Mouse (Mus musculus): ENCODE data around the gene Crlf1. TPM values are rescaled to one million over a fixed set of nuclear protein-coding genes. Genes with fewer than 3 reads are reported as not detected.

Gene Crlf1
- polyA plus RNA-seq, 1 experiment: 0.70 TPM

GRCm38 (mm10) chr8:70476333-70477268, 16.4 kb upstream of the Crlf1 start, which contains the start of gene Klhl26:
Gene Klhl26, minus strand, starts transcription at chr8:70476968.
- Histone ChIP-seq H3K4me1 (replicated peaks; ENCODE audit: control insufficient read depth, insufficient read depth, low read length) (peaks cover 16% of the 10 kb centered on the region), H3K36me3 (ENCODE audit: control insufficient read depth, insufficient read depth, low read length) (no peaks in the 10 kb centered on the region), H3K27me3 (ENCODE audit: control insufficient read depth, insufficient read depth, low read length) (0 out of 2 replicates have a peak, but pooled peaks cover 3% of the 10 kb centered on the region), H3K27ac (ENCODE audit: control insufficient read depth, insufficient read depth, low read length) (no peak within 1 kb of the TSS), H3K4me3 (ENCODE audit: control insufficient read depth, insufficient read depth, low read length) (peak within 1 kb of the TSS; percentile 80)
- under 1% methylated on average over 53 of the region's 53 CpGs for WGBS
- TF ChIP-seq CTCF (IDR thresholded peaks at IDR 0.05; ENCODE audit: borderline replicate concordance, control insufficient read depth, extremely low read depth, insufficient read depth, low read length, poor library complexity) (no peak), POLR2A (IDR thresholded peaks at IDR 0.05; ENCODE audit: control insufficient read depth, extremely low read depth, insufficient read depth, low read length, poor library complexity) (0 out of 2 replicates have a peak, but pooled peaks have one; percentile 31)
- peak; percentile 94 for DNase-seq

GRCm38 (mm10) chr8:70477269-70477982, 15.5 kb upstream of the Crlf1 start:
- 28% methylated on average over 21 of the region's 21 CpGs for WGBS
- Histone ChIP-seq H3K27ac (ENCODE audit: control insufficient read depth, insufficient read depth, low read length) (no peak overlapping the region), H3K4me3 (ENCODE audit: control insufficient read depth, insufficient read depth, low read length) (peak overlapping the region; percentile 80), H3K27me3 (ENCODE audit: control insufficient read depth, insufficient read depth, low read length) (peaks cover 3% of the 10 kb centered on the region; the same call in 1 of the 2 replicates), H3K4me1 (replicated peaks; ENCODE audit: control insufficient read depth, insufficient read depth, low read length) (peaks cover 16% of the 10 kb centered on the region), H3K36me3 (ENCODE audit: control insufficient read depth, insufficient read depth, low read length) (no peaks in the 10 kb centered on the region)
- DNase-seq: no peak
- TF ChIP-seq CTCF (IDR thresholded peaks at IDR 0.05; ENCODE audit: borderline replicate concordance, control insufficient read depth, extremely low read depth, insufficient read depth, low read length, poor library complexity): no peak
- TF ChIP-seq POLR2A (IDR thresholded peaks at IDR 0.05; ENCODE audit: control insufficient read depth, extremely low read depth, insufficient read depth, low read length, poor library complexity): no peak

- no peaks in the 10 kb centered on the region for H3K36me3 ChIP-seq (ENCODE audit: control insufficient read depth, insufficient read depth, low read length)
- WGBS: 82% methylated on average over 3 of the region's 3 CpGs
- H3K27me3 ChIP-seq (ENCODE audit: control insufficient read depth, insufficient read depth, low read length): peaks cover 5% of the 10 kb centered on the region; the same call in 1 of the 2 replicates
- H3K4me3 ChIP-seq (ENCODE audit: control insufficient read depth, insufficient read depth, low read length): no peak overlapping the region
- TF ChIP-seq CTCF (IDR thresholded peaks at IDR 0.05; ENCODE audit: borderline replicate concordance, control insufficient read depth, extremely low read depth, insufficient read depth, low read length, poor library complexity): no peak
- no peak for TF ChIP-seq POLR2A (IDR thresholded peaks at IDR 0.05; ENCODE audit: control insufficient read depth, extremely low read depth, insufficient read depth, low read length, poor library complexity)
- no peak overlapping the region for H3K27ac ChIP-seq (ENCODE audit: control insufficient read depth, insufficient read depth, low read length)
- no peak for DNase-seq
- peaks cover 8% of the 10 kb centered on the region for H3K4me1 ChIP-seq (replicated peaks; ENCODE audit: control insufficient read depth, insufficient read depth, low read length)
These were observed 11.1 kb upstream of the Crlf1 start for GRCm38 (mm10) chr8:70481908-70482307.

GRCm38 (mm10) chr8:70482943-70483342, 10.0 kb upstream of the Crlf1 start:
- H3K4me1 ChIP-seq (replicated peaks; ENCODE audit: control insufficient read depth, insufficient read depth, low read length): peaks cover 4% of the 10 kb centered on the region
- H3K4me3 ChIP-seq (ENCODE audit: control insufficient read depth, insufficient read depth, low read length): no peak overlapping the region
- WGBS: 89% methylated on average over 2 of the region's 2 CpGs
- peaks cover 7% of the 10 kb centered on the region; the same call in 1 of the 2 replicates for H3K27me3 ChIP-seq (ENCODE audit: control insufficient read depth, insufficient read depth, low read length)
- H3K36me3 ChIP-seq (ENCODE audit: control insufficient read depth, insufficient read depth, low read length): no peaks in the 10 kb centered on the region
- no peak for TF ChIP-seq CTCF (IDR thresholded peaks at IDR 0.05; ENCODE audit: borderline replicate concordance, control insufficient read depth, extremely low read depth, insufficient read depth, low read length, poor library complexity)
- no peak for TF ChIP-seq POLR2A (IDR thresholded peaks at IDR 0.05; ENCODE audit: control insufficient read depth, extremely low read depth, insufficient read depth, low read length, poor library complexity)
- H3K27ac ChIP-seq (ENCODE audit: control insufficient read depth, insufficient read depth, low read length): no peak overlapping the region
- no peak for DNase-seq

GRCm38 (mm10) chr8:70486191-70486681, 6.7 kb upstream of the Crlf1 start:
- Histone ChIP-seq H3K4me1 (replicated peaks; ENCODE audit: control insufficient read depth, insufficient read depth, low read length) (peaks cover 18% of the 10 kb centered on the region), H3K36me3 (ENCODE audit: control insufficient read depth, insufficient read depth, low read length) (no peaks in the 10 kb centered on the region), H3K4me3 (ENCODE audit: control insufficient read depth, insufficient read depth, low read length) (no peak overlapping the region), H3K27ac (ENCODE audit: control insufficient read depth, insufficient read depth, low read length) (no peak overlapping the region), H3K27me3 (ENCODE audit: control insufficient read depth, insufficient read depth, low read length) (peaks cover 27% of the 10 kb centered on the region)
- DNase-seq: no peak
- TF ChIP-seq POLR2A (IDR thresholded peaks at IDR 0.05; ENCODE audit: control insufficient read depth, extremely low read depth, insufficient read depth, low read length, poor library complexity) (no peak), CTCF (IDR thresholded peaks at IDR 0.05; ENCODE audit: borderline replicate concordance, control insufficient read depth, extremely low read depth, insufficient read depth, low read length, poor library complexity) (no peak)
- WGBS: 80% methylated on average over 7 of the region's 7 CpGs

GRCm38 (mm10) chr8:70486941-70487520, 5.9 kb upstream of the Crlf1 start, which contains the start of gene Tmem59l:
Gene Tmem59l, minus strand, starts transcription at chr8:70487358.
- H3K4me1 ChIP-seq (replicated peaks; ENCODE audit: control insufficient read depth, insufficient read depth, low read length): peaks cover 18% of the 10 kb centered on the region

More at GRCm38 (mm10) chr8:70486941-70487520, 5.9 kb upstream of the Crlf1 start, which contains the start of gene Tmem59l:
- 52% methylated on average over 33 of the region's 33 CpGs for WGBS
- peaks cover 34% of the 10 kb centered on the region for H3K27me3 ChIP-seq (ENCODE audit: control insufficient read depth, insufficient read depth, low read length)
- no peak within 1 kb of the TSS for H3K27ac ChIP-seq (ENCODE audit: control insufficient read depth, insufficient read depth, low read length)
- TF ChIP-seq CTCF (IDR thresholded peaks at IDR 0.05; ENCODE audit: borderline replicate concordance, control insufficient read depth, extremely low read depth, insufficient read depth, low read length, poor library complexity) (no peak), POLR2A (IDR thresholded peaks at IDR 0.05; ENCODE audit: control insufficient read depth, extremely low read depth, insufficient read depth, low read length, poor library complexity) (no peak)
- peak within 1 kb of the TSS; percentile 25 for H3K4me3 ChIP-seq (ENCODE audit: control insufficient read depth, insufficient read depth, low read length)
- DNase-seq: no peak
- no peaks in the 10 kb centered on the region for H3K36me3 ChIP-seq (ENCODE audit: control insufficient read depth, insufficient read depth, low read length)
